Mouse (Mus musculus) liver, adult (tissue): Measurements from ENCODE around the gene Tex26.

ENCODE experiments used
- GATA4 ChIP-seq: IDR thresholded peaks from 2 replicates; pipeline ENCODE4 v1.6.1; 2014; ENCODE audit warnings: mild to moderate bottlenecking, low read length; ENCODE audit not compliant: insufficient replicate concordance

The Tex26 gene

DNA sequence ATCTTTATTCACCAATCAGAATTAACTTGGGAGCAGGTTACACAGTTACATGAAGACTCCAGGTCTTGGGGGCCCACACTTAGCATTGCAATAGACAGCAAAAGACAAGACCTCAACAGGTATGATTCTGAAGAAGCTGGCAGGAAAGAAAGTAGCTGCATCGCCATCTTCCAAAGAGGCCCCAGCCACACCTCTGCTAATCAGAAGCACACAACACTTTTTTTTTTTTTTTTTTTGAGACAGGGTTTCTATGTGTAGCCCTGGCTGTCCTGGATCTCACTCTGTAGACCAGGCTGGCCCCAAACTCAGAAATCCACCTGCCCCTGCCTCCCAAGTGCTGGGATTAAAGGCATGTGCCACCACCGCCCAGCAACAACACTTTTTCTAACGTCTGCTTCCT is 12.9 kb upstream of the Tex26 start:
- TF ChIP-seq GATA4, result no peak

DNA sequence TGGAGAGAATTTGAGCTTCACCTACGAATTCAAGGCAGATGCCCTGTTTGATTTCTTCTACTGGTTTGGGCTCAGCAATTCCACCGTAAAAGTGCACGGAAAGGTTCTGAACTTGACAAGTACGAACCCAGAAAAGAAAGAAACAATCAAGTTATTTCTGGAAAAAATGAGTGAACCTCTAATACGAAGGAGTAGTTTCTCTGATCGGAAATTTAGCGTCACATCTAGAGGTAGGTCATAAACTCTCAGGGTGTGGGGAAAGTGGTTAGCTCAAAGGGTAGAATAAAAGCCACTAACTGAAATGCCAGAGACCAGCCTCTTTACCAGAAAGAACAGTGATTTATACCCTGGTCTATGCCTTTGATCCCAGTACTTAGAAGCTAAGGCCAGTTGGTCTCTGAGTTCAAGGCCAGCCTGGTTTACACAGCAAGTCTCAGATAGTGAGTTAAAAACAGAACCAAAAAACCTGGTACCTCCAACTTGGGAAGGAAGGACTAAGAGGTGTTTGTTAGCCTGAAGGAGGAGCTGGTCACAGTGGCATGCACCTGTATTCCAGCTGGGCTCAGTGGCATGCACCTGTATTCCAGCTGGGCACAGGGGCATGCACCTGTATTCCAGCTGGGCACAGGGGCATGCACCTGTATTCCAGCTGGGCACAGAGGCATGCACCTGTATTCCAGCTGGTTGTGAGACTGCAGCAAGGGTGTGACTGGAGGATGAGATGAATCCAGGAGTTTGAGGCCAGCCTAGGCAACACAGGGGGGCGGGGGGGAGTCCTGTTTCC is 12.0 kb upstream of the Tex26 start:
- TF ChIP-seq GATA4, result no peak

DNA sequence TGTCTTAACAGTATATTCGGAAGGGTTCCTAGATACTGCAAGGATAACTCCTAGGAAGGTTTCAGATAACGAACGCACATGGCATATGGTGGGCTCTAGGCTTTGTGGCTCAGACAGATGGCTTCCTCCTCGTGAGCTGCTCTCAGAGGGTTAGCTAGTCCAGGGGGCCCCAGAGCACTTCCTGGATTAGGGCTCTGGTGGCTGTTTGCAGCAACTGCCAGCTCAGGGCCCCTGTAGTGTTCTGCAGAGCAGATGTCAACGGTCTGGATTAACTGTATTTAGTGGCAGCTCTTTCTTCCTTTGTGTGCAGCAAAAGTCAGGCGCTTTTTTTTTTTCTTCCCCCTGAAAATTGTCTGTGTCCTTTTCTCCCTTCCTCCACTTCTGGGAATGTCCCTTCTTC is 11.1 kb upstream of the Tex26 start:
- no peak for TF ChIP-seq GATA4

DNA sequence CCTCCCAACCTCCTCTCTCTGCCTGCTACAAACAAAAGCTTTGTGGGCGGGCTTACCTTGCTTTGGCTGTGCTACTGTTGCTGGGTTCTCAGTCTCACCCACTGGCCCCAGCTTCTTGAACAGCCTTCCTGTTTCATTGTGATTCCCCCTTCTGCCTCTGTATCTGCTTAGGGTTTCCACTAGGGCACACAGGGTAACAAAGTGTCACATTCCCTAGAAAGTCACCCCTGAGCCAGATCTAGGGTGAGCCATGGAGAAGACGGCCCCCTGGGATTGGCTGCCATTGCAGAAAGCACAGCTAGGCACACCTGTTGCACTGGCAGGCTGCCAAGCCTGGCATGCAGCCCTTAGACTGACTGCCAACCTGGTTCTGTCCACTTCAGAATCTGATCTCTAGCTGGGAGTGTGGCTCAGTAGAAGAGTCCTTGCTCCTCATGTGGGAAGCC is 10.6 kb upstream of the Tex26 start:
- no peak for TF ChIP-seq GATA4

DNA sequence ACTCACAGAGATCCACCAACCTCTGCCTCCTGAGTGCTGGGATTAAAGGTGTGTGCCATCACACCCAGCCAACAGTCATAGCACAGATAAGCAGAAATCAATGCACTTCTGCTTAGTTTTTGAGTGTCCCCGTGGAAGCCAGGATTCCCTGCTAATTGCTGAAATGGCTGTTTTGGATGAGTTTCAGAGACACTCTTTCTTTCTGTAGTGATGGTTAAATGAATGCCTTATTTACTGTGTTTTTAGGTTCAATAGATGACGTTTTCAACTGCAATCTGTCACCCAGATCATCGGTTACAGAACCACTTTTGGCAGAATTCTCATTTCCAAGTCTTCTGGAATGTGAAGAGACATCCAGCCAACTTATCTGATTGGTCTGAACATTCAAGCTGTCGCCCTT is 9.9 kb upstream of the Tex26 start:
- TF ChIP-seq GATA4, result no peak

DNA sequence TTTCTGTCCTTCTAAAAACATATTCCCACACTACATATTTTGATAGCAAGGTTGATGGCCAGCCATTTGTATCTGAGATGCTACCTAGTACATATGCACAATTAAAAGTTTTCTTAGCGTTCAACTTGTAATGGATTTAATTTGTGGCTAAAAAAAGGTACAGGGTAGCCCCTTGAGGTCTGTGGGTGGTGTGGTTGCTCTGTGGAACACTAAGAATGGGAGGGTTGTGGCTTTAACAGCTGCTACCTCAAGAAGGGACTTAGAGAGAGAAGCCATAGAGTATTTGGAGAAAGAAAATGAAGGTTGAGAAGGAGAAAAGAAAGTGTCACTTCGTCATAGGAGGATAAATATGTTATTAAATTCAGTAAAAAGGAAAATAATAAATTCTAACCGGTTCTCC is 8.5 kb upstream of the Tex26 start:
- TF ChIP-seq GATA4, result no peak

DNA sequence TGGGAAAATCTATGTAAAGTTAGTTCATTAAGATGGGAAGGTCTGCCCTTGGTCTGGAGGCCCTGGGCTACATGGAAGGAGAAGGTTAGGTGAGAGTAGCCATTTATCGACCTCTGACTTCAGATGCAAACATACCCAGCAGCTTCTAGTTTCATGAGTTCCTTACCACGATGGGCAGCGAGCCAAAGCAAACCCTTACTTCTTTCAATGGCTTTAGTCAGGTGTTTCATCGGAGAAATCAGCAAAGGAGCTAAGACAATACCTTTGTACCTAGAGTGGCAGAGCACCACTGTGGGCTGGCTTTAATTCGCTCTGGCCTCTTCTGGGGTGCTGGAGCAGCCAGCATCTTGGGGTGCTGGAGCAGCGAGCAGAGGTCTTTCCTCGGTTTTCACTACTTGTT is 5.8 kb upstream of the Tex26 start:
- TF ChIP-seq GATA4, result no peak

DNA sequence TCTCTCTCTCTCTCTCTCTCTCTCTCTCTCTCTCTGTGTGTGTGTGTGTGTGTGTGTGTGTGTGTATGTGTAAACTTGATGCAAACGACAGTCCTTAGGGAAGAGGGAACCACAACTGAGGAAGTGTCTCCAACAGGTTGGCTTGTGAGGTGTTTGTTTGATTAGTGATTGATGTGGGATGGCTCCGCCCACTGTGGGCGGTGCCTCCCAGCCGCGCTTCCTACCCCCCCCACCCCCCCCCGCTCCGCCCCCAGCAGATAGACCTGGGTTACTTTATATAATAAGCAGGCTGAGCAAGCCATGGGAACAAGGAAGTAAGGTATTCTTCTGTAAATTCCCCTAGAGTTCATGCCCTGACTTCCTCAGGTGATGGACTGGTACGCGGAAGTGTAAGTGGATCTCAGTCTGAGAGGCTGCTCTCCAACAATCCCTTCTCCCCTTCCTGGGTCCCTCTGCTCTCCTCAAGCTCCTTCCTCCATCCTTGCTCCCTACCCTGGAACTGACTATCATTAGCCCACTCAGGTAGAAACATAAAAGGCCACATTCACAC is 5.2 kb upstream of the Tex26 start:
- no peak for TF ChIP-seq GATA4

DNA sequence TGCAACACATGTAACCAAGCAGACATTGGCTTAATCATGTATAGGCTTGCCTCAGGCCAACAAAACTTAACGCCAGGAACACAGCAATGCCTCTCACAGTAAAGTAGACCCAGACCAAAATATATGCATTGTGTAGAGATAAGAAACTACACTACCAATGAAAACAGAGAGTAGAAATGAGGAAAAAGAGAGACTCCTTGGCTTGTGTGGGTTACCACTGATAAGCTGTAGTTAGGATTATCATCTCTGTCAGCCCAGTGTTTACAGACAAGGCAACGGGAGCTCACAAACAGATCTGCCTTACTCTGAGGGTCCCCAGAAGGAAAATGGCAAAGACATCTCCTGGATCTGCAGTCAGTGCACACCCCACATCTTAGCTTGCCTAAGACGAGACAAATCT is 2.9 kb upstream of the Tex26 start:
- no peak for TF ChIP-seq GATA4

DNA sequence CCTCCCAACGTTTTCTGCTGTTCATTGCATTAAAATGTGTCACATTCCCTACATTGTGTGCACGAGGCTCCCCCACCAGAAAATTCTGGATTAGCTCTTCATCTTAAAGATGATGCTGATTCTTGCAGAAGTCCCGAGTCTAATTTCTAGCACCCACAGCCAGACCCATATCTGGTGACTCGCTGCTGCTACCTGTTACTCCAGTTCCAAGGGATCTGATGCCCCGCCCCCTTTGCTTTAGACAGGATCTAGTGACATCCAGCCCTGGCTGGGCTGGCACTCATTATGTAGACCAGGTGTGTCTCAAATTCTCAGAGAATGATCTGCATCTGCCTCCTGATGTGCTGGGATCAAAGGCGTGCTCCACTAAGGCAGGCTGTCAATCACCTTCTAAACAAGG is 2.3 kb upstream of the Tex26 start:
- TF ChIP-seq GATA4, result no peak

DNA sequence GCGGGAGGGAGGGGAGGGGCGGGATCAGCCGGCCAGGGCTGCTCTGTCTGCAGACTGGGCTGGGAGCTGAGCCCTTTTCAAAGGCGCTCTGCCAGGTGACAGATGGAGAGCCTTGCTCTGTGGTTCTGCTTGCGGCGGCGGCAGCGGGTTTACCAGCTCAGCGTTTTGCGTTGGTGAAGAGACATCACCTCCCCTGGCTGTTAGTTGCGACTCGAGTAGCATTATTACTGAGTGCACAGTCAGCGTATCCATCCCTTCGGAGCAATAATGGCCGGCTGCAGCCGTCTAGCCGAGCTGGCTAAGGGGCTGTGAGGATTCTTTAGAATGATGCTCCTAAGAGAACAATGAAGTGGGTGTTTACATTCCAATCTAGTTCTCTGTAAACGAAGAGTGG is 717 bp downstream of the Tex26 start:
- no peak for TF ChIP-seq GATA4

DNA sequence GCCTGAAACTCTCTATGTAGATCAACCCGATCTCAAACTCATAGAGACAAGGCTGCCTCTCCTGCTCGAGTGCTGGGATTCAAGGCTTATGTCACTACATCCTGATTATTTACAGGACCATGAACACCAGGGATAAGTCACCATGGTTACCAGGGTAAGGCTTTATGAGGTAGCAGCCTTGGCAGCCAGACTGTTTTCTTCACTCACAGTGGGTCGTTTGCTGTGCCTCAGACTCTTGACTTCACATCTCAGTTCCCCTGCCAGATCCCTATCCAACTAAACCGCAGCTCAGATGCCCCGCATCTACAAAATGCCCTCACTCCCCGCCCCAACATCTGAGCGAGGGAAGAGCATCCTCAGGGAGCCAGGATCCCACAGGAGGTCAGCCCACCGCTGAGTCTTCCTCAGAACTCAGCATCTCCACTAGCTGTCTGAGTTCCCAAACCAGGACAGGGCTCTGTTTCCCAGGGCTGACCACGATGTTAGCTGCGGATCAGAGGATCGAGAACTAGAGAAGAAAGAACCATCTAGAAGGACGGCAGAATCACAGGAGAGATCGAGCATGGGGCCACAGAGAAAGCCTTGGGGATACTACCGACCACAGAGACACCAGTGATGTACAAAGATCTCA is 2.3 kb downstream of the Tex26 start:
- TF ChIP-seq GATA4, result no peak

DNA sequence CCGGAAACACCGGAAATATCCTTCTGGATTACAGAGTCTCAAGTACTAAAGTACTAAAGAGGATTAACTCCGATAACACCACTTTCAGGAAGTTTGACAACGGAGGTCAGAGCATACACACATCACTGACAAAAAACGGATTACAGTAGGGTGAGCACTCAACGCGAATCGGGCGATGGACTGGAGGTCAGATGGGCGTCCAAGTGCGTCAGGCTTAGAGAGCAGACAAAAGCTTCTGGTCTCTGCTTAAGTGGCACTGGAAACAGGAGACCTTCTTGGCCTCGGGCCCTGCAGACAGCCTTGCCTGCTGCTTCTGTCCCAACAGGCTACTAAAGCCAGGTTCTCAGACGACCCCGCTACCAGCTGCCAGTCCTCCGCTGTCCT is 2.8 kb downstream of the Tex26 start:
- TF ChIP-seq GATA4, result no peak

DNA sequence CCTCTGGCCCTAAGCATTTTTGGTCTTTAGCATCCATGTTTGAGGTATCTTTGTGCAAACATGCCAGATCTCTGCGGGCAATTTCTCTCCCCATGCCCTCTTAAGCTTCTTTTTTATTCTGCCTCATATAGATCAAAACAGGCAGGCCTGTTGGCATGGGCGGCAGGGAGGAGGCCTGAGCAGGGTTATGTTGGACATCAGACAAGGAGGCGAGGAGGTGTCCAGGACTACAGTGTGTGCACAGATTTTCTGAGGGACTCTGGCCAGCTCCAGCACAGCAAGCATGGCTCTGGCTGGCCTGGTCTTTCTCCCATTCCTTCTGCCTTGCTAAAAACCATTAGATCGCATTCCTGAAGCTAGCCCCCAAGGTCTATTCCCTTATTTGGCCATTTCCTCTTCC is 5.0 kb downstream of the Tex26 start:
- TF ChIP-seq GATA4, result no peak

DNA sequence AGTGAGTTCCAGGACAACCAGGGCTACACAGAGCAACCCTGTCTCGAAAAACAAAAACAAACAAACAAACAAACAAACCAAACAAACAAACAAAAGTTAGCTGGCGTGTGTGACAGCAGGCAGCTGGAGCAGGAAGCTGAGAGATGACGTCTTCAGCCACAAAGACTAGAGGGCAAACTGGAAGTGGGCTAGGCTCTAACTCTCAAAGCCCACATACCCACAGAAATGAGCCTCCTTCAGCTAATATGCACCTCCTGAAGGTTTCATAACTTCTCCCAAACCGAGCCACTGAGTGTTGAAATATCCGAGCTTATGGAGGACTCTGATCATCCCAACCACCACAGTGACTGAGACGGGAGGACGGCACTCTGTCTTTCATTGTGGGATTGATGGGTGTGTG is 7.0 kb downstream of the Tex26 start:
- TF ChIP-seq GATA4, result no peak

DNA sequence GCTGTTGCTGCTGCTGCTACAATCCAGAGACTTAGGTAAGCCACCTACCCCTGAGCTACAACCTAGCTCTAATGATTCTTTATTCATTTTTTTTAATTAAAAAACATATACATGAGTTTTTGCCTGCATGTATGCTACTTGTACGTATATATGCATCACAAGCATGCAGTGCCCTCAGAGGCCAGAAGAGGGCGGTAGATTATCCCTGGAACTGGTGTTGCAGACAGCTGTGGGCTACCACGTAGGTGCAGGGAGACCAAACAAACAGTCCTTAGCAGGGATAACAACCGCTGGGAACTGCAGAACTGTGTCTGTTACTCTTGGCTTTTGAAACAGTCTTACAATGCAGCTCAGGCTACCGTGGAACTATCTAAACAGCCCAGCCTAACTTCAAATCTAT is 8.3 kb downstream of the Tex26 start:
- no peak for TF ChIP-seq GATA4

DNA sequence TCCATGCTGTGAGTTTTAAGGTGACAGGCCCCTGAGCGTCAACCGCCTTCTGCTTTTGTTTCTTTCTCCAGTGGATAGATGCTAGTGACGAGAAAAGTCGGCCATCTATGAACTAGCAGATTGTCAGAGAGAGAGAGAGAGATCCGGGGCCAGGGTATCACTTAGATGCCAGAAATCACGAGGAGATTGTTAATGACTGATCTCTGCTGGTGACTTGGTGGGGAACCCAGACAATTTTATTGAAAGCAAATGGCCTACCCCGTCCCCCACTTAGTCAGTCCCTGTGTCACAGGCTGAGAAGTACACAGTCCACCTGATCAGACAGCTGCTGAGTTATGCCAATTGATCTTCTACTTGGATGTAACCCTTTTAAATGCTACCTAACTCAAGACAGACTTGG is 9.9 kb downstream of the Tex26 start:
- TF ChIP-seq GATA4, result no peak

DNA sequence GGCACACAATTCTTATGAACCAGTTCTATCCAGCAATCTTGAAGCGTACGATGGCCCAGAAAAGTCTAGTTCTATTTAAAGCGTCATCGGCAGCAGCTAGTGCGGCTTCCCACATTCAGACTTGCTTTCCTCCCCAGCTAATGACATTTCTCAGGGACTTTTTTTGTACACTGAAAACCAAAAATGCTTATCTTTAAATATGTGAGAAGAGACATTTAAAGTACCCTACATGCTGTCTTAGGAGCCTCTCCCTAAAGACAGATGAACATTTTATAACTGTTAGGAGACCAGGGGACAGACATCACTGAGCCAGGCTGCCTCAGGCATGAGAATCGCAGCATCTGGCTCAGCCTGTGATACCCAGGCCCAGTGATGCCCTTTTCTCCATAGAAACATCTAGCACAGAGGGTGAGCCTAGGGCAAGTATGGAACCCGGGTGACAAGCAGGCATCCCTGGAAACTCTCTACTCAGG is 11.8 kb downstream of the Tex26 start:
- TF ChIP-seq GATA4, result no peak
